ENCODE assay signal across 22 mouse cellular contexts in the genomic region with DNA sequence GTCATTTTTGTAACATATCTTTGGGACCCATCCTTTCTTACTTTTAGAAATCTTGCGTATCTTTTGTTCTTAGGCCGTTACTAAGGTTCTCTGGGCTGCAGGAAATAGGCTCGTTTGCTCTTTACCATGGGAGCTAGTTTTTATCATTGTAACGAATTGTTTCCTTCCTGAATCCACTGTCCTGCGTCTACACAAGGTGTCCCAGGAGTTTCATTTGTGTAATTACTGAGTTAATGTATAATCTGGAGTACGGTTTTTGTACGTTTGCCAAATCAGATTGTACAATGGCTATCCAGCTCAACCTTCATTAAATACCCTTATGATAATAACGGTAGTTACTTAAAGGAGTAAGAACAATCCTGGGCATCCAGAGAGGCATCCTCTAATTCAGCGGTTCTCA.
A peak's percentile ranks its signal among the peaks of the same experiment; 100 is the strongest.
DNase-seq lines count a peak whose midpoint lies in the region; ATAC-seq and TF ChIP-seq lines count a peak whose summit lies in the region.
"Had no signal": no experiment of that assay in that cellular context is flagged by ENCODE, and none has a peak within 500 bp of the region (broad histone marks: within the 10 kb centered on the region; RNA-seq: fewer than 3 reads in every experiment).

No protein-coding gene starts in this region.

- DNase-seq in kidney, postnatal 0 days (ENCODE audit: low spot score): peak; percentile 15
- no peak for DNase-seq in kidney, adult 18-20 months
- no peak for DNase-seq in lung, postnatal 36 days
- DNase-seq in cerebellum, adult 11-12 months: no peak
- DNase-seq: adrenal gland, postnatal 14 days; B cell, adult 2 months; cerebellum, adult 18-20 months; cerebellum, postnatal 10 days; forebrain, postnatal 0 days; gastrocnemius, postnatal 14 days; heart, adult 2 months; heart, postnatal 14 days had no signal

- TF ChIP-seq CTCF in intestine, postnatal 0 days (IDR thresholded peaks at IDR 0.05; ENCODE audit: low read depth): no peak
- no peak for TF ChIP-seq CTCF in kidney, postnatal 0 days (IDR thresholded peaks at IDR 0.05; ENCODE audit: low read depth)

- H3K4me2 ChIP-seq in intestine, embryonic 15.5 days (replicated peaks): no peak overlapping the region
- H3K4me2 ChIP-seq in intestine, postnatal 0 days (replicated peaks; ENCODE audit: low read depth): no peak overlapping the region
- no peak overlapping the region for H3K4me2 ChIP-seq in kidney, postnatal 0 days (ENCODE audit: low read length)
- no peak overlapping the region for H3K4me2 ChIP-seq in lung, embryonic 16.5 days (ENCODE audit: low read depth, low read length)
- H3K4me2 ChIP-seq: forebrain, embryonic 13.5 days; heart, embryonic 11.5 days; heart, embryonic 15.5 days; hindbrain, embryonic 13.5 days had no signal

- ATAC-seq in intestine, embryonic 15.5 days: 0 out of 2 replicates have a peak, but pooled peaks have one; percentile 25
- ATAC-seq in intestine, postnatal 0 days: no peak
- no peak for ATAC-seq in kidney, postnatal 0 days (replicated peaks; ENCODE audit: low FRiP score, low read depth)
- ATAC-seq in lung, embryonic 16.5 days (ENCODE audit: low read depth): no peak
- ATAC-seq: CD4-positive, CD25-positive, alpha-beta regulatory T cell, adult 4 months; forebrain, embryonic 13.5 days; forebrain, postnatal 0 days had no signal

- WGBS in intestine, embryonic 15.5 days: 55% methylated on average over 9 of the region's 9 CpGs
- WGBS in intestine, postnatal 0 days: 37% methylated on average over 9 of the region's 9 CpGs
- 56% methylated on average over 9 of the region's 9 CpGs for WGBS in kidney, postnatal 0 days
- 33% methylated on average over 9 of the region's 9 CpGs for WGBS in lung, embryonic 16.5 days

- no peak overlapping the region for H3K4me3 ChIP-seq in intestine, embryonic 15.5 days (replicated peaks)
- H3K4me3 ChIP-seq in intestine, postnatal 0 days (ENCODE audit: low read depth, low read length): no peak overlapping the region
- H3K4me3 ChIP-seq in kidney, postnatal 0 days (replicated peaks; ENCODE audit: low read depth, low read length): no peak overlapping the region
- no peak overlapping the region for H3K4me3 ChIP-seq in lung, embryonic 16.5 days (ENCODE audit: low read length)
- H3K4me3 ChIP-seq: embryonic facial prominence, embryonic 10.5 days; forebrain, embryonic 13.5 days; heart, adult 2 months; heart, embryonic 15.5 days; hindbrain, embryonic 13.5 days had no signal

- H3K27ac ChIP-seq in intestine, embryonic 15.5 days: no peak overlapping the region
- H3K27ac ChIP-seq in intestine, postnatal 0 days (ENCODE audit: low read depth, low read length): no peak overlapping the region
- H3K27ac ChIP-seq in kidney, postnatal 0 days: no peak overlapping the region
- peak overlapping the region; percentile 32 for H3K27ac ChIP-seq in lung, embryonic 16.5 days (ENCODE audit: low read length)
- H3K27ac ChIP-seq: embryonic facial prominence, embryonic 10.5 days; forebrain, embryonic 13.5 days; heart, adult 2 months; heart, embryonic 15.5 days; hindbrain, embryonic 13.5 days had no signal

- peaks cover 3% of the 10 kb centered on the region; the same call in 1 of the 2 replicates for H3K36me3 ChIP-seq in intestine, embryonic 15.5 days
- no peaks in the 10 kb centered on the region for H3K36me3 ChIP-seq in intestine, postnatal 0 days (ENCODE audit: control insufficient read depth, insufficient read depth)
- peaks cover 3% of the 10 kb centered on the region; the same call in 1 of the 2 replicates for H3K36me3 ChIP-seq in kidney, postnatal 0 days (ENCODE audit: insufficient read depth, low read length)
- H3K36me3 ChIP-seq in lung, embryonic 16.5 days (ENCODE audit: control insufficient read depth, insufficient read depth, low read length): peaks cover 11% of the 10 kb centered on the region

- no peak overlapping the region for H3K9ac ChIP-seq in intestine, embryonic 15.5 days
- no peak overlapping the region for H3K9ac ChIP-seq in intestine, postnatal 0 days (ENCODE audit: low read depth, low read length)
- H3K9ac ChIP-seq in kidney, postnatal 0 days (ENCODE audit: low read depth, low read length): no peak overlapping the region
- no peak overlapping the region for H3K9ac ChIP-seq in lung, embryonic 16.5 days (ENCODE audit: low read length)
- H3K9ac ChIP-seq: forebrain, embryonic 13.5 days; forebrain, postnatal 0 days; heart, embryonic 15.5 days; hindbrain, embryonic 13.5 days had no signal

- H3K4me1 ChIP-seq in intestine, embryonic 15.5 days (replicated peaks): no peaks in the 10 kb centered on the region
- no peaks in the 10 kb centered on the region for H3K4me1 ChIP-seq in intestine, postnatal 0 days (replicated peaks; ENCODE audit: control insufficient read depth, insufficient read depth, low read length)
- no peaks in the 10 kb centered on the region for H3K4me1 ChIP-seq in kidney, postnatal 0 days (replicated peaks; ENCODE audit: insufficient read depth, low read length)
- H3K4me1 ChIP-seq in lung, embryonic 16.5 days (replicated peaks; ENCODE audit: control insufficient read depth, insufficient read depth, low read length): peaks cover 7% of the 10 kb centered on the region; the same call in 1 of the 2 replicates
- H3K4me1 ChIP-seq: forebrain, embryonic 13.5 days; heart, embryonic 15.5 days; hindbrain, embryonic 13.5 days had no signal

- no peaks in the 10 kb centered on the region for H3K9me3 ChIP-seq in intestine, embryonic 15.5 days
- H3K9me3 ChIP-seq in intestine, postnatal 0 days (ENCODE audit: control insufficient read depth): no peaks in the 10 kb centered on the region
- no peaks in the 10 kb centered on the region for H3K9me3 ChIP-seq in kidney, postnatal 0 days (replicated peaks; ENCODE audit: low read length)
- no peaks in the 10 kb centered on the region for H3K9me3 ChIP-seq in lung, embryonic 16.5 days (ENCODE audit: control insufficient read depth, low read length)
- H3K9me3 ChIP-seq: embryonic facial prominence, embryonic 10.5 days; forebrain, embryonic 13.5 days; G1E; heart, embryonic 15.5 days; hindbrain, embryonic 13.5 days had no signal

- no peaks in the 10 kb centered on the region for H3K27me3 ChIP-seq in intestine, embryonic 15.5 days (replicated peaks)
- no peaks in the 10 kb centered on the region for H3K27me3 ChIP-seq in intestine, postnatal 0 days (replicated peaks; ENCODE audit: control insufficient read depth, insufficient read depth, low read length)
- H3K27me3 ChIP-seq in kidney, postnatal 0 days (ENCODE audit: insufficient read depth, low read length): no peaks in the 10 kb centered on the region
- no peaks in the 10 kb centered on the region for H3K27me3 ChIP-seq in lung, embryonic 16.5 days (ENCODE audit: control insufficient read depth, insufficient read depth, low read depth, low read length)
- H3K27me3 ChIP-seq: forebrain, embryonic 13.5 days; heart, embryonic 15.5 days; hindbrain, embryonic 13.5 days had no signal
